Mouse (Mus musculus) limb, embryonic 13.5 days (tissue): Measurements from ENCODE around the gene Gm14548. TPM values are rescaled to one million over a fixed set of nuclear protein-coding genes. Genes with fewer than 3 reads are reported as not detected.
"Not testable (repeated sequence)": the region's sequence is repeated elsewhere in the genome, so short reads cannot be mapped to it uniquely, and the experiment has no call there.

Source experiments
- ATAC-seq: fragments of 200-750 bp; cut with Nextera tagmentation; 2 replicates; pipeline ENCODE4 v1.8.0; 2017; ENCODE audit warnings: low read depth, moderate number of reproducible peaks, moderate TSS enrichment; ENCODE audit not compliant: low FRiP score
- H3K27ac ChIP-seq: fragments of 300-500 bp; sonication (generic); 2 replicates; pipeline ENCODE4 v1.5.1; 2015; ENCODE audit warnings: inconsistent platforms, mild to moderate bottlenecking, moderate library complexity
- H3K27me3 ChIP-seq: fragments of 300-500 bp; sonication (generic); 2 replicates; pipeline ENCODE4 v1.6.1; 2015; ENCODE audit warnings: mild to moderate bottlenecking, inconsistent platforms
- H3K36me3 ChIP-seq: fragments of 300-500 bp; sonication (generic); 2 replicates; pipeline ENCODE4 v1.6.1; 2015; ENCODE audit warnings: inconsistent platforms, mild to moderate bottlenecking, moderate library complexity
- H3K4me1 ChIP-seq: fragments of 300-500 bp; sonication (generic); 2 replicates; pipeline ENCODE4 v1.6.1; 2015; ENCODE audit warnings: inconsistent platforms
- H3K4me2 ChIP-seq: fragments of 300-500 bp; sonication (generic); replicated peaks from 2 replicates; pipeline ENCODE4 v1.6.1; 2015; ENCODE audit warnings: inconsistent platforms, mild to moderate bottlenecking, moderate library complexity
- H3K4me3 ChIP-seq: fragments of 300-500 bp; sonication (generic); 2 replicates; pipeline ENCODE4 v1.5.1; 2015; ENCODE audit warnings: moderate library complexity, mild to moderate bottlenecking, inconsistent platforms
- H3K9ac ChIP-seq: fragments of 300-500 bp; sonication (generic); 2 replicates; pipeline ENCODE4 v1.6.1; 2015; ENCODE audit warnings: mild to moderate bottlenecking, inconsistent platforms
- H3K9me3 ChIP-seq: fragments of 300-500 bp; sonication (generic); 2 replicates; pipeline ENCODE4 v1.6.1; 2016; ENCODE audit warnings: inconsistent platforms
- WGBS: fragments of 180-500 bp; shearing (Covaris S2); methylation state at CpG from one replicate; pipeline ENCODE4 v1.1.7; 2015; 5-methylcytosine and 5-hydroxymethylcytosine counted together
- polyA plus RNA-seq: library from polyadenylated mRNA; unstranded; fragments of >200 nt; fragmentation: Nextera tagmentation; extraction: Ambion mirVana; gene quantifications from 2 replicates; pipeline ENCODE4 v1.2.1, GENCODE M21; 2015

The Gm14548 gene
- polyA plus RNA-seq = not detected in 2 replicates

DNA sequence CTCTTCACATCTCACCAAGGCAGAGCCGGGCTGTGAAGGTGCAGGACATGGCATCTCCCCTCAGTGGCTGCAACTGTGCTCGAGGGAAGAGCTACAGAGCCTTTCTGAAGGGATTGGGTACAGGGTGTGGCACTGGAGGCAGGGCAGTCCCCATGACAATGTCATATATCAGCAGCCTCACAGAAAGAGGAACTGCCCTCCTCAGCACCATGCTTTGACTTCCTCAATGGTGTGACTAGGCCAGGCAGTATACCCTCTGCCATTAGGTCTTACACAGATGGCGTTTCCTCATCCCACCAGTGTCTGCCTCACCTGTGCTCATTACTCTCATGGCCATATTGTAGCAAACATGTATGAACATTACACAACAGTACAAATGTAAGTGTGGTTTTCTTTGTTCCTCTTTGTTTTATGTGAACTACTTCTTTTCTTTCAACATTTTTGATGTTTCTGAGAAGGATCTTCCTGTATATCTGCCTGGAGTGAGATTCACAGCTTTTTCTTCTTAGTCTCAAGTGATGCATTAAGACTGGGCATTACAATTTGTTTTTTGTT, at the start of gene Gm14548:
TSS of gene Gm14548 (minus strand) at position 85 of the 555 bp plus-strand sequence.
- H3K4me2 ChIP-seq, ATAC-seq, H3K4me3 ChIP-seq, H3K27me3 ChIP-seq, H3K9ac ChIP-seq, H3K27ac ChIP-seq, H3K4me1 ChIP-seq, H3K36me3 ChIP-seq, H3K9me3 ChIP-seq: not testable (repeated sequence)
- WGBS = 61% methylated on average over 3 of the region's 3 CpGs

DNA sequence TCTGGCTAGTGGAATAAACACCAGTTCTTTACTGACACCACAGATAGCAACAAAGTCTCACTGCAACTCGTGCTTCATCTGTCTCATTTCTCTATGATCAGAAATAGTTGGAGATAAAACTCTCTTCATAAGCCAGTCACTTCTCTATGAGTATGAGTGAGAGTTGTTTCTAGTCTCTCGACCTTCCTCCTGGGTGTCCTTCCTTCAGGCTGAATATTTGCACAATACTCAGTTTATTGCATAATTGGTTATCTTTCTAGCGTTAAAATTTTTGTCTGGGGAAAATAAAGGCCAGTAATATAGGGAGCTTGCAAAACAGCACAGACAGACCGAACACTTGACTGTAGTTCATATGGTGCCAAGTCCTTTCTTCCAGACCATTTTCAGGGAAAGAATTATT, 48.2 kb upstream of the Gm14548 start:
- no peak overlapping the region for H3K27ac ChIP-seq
- no peak overlapping the region for H3K4me2 ChIP-seq
- no peaks in the 10 kb centered on the region for H3K36me3 ChIP-seq
- no peak overlapping the region for H3K9ac ChIP-seq
- WGBS = 69% methylated on average over 4 of the region's 4 CpGs
- no peak for ATAC-seq
- no peaks in the 10 kb centered on the region for H3K27me3 ChIP-seq
- no peak overlapping the region for H3K4me3 ChIP-seq
- no peaks in the 10 kb centered on the region for H3K4me1 ChIP-seq
- no peaks in the 10 kb centered on the region for H3K9me3 ChIP-seq

DNA sequence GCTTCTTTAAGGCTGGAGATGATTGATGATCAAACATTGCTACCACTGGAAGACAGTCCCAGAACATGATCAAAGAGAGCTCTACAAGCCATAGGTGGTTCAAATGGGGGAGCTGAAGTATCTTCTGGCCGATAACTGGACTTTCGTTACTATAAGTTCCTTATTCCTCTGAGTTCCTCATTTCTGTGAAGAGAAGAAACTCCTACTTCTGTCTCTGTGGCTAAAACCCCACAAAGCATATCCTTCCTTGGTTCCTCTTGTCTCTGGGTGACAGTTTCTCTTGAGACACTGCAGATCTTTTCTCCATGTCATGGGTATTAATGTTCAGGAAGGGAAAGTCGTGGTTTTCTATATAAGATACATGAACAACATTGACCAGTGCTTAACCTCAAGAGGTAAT, 43.0 kb upstream of the Gm14548 start:
- 77% methylated on average over 3 of the region's 3 CpGs for WGBS
- no peaks in the 10 kb centered on the region for H3K9me3 ChIP-seq
- H3K36me3 ChIP-seq = no peaks in the 10 kb centered on the region
- H3K4me1 ChIP-seq = no peaks in the 10 kb centered on the region
- H3K27me3 ChIP-seq = no peaks in the 10 kb centered on the region
- no peak overlapping the region for H3K9ac ChIP-seq
- no peak for ATAC-seq
- no peak overlapping the region for H3K4me3 ChIP-seq
- H3K27ac ChIP-seq = no peak overlapping the region
- H3K4me2 ChIP-seq = no peak overlapping the region

- no peaks in the 10 kb centered on the region for H3K27me3 ChIP-seq
- no peak for ATAC-seq
- WGBS = 65% methylated on average over 1 of the region's 1 CpGs
These were observed 42.1 kb upstream of the Gm14548 start for GRCm38 (mm10) chr7:3939866-3940525.

GRCm38 (mm10) chr7:3935473-3935872, 37.6 kb upstream of the Gm14548 start:
- not testable (repeated sequence) for H3K4me3 ChIP-seq, H3K36me3 ChIP-seq, H3K4me1 ChIP-seq, H3K9ac ChIP-seq, H3K27me3 ChIP-seq, H3K9me3 ChIP-seq, H3K4me2 ChIP-seq, H3K27ac ChIP-seq, ATAC-seq

More at GRCm38 (mm10) chr7:3939866-3940525, 42.1 kb upstream of the Gm14548 start:
- Histone ChIP-seq H3K9ac (no peak overlapping the region), H3K4me1 (no peaks in the 10 kb centered on the region), H3K27ac (no peak overlapping the region), H3K9me3 (no peaks in the 10 kb centered on the region), H3K4me3 (no peak overlapping the region), H3K36me3 (no peaks in the 10 kb centered on the region), H3K4me2 (no peak overlapping the region)

DNA sequence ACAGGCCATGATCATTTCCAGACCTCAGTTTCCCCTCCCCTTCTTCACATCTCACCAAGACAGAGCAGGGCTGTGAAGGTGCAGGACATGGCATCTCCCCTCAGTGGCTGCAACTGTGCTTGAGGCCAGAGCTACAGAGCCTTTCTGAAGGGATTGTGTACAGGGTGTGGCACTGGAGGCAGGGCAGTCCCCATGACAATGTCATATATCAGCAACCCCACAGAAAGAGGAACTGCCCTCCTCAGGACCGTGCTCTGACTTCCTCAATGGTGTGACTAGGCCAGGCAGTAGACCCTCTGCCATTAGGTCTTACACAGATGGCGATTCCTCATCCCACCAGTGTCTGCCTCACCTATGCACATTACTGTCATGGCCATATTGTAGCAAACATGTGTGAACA, 17.5 kb upstream of the Gm14548 start, which contains the start of gene Lilra6:
TSS of gene Lilra6 (minus strand) at position 117 of the 400 bp plus-strand sequence.
- H3K9me3 ChIP-seq, H3K4me2 ChIP-seq, H3K27ac ChIP-seq, H3K36me3 ChIP-seq, H3K4me3 ChIP-seq, H3K27me3 ChIP-seq, ATAC-seq, H3K9ac ChIP-seq, H3K4me1 ChIP-seq: not testable (repeated sequence)
- 69% methylated on average over 2 of the region's 2 CpGs for WGBS

DNA sequence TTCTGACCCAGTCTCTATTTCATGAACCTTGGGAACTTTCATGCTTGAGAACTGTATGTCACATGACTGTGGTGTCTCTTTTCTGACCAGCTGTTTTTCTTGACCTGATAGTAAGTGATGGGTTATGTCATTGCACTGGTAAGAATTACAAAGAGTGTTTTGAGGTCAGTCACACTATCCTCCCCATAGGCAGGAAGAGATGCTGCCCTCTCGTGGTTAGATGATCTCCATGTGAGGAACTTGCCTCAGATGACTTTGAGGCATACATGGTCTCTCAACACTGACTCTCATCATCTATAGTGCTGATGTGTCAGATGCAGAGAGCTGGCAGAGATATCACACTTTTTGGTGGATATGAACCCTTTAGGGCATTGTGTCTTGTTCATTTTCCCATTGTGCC, 5.8 kb upstream of the Gm14548 start:
- no peak overlapping the region for H3K4me2 ChIP-seq
- no peaks in the 10 kb centered on the region for H3K27me3 ChIP-seq
- H3K4me3 ChIP-seq = no peak overlapping the region
- no peaks in the 10 kb centered on the region for H3K36me3 ChIP-seq
- no peak overlapping the region for H3K9ac ChIP-seq
- 24% methylated on average over 1 of the region's 1 CpGs for WGBS
- H3K27ac ChIP-seq = no peak overlapping the region
- no peaks in the 10 kb centered on the region for H3K9me3 ChIP-seq
- H3K4me1 ChIP-seq = no peaks in the 10 kb centered on the region
- ATAC-seq = no peak

- ATAC-seq, H3K27ac ChIP-seq, H3K27me3 ChIP-seq, H3K9me3 ChIP-seq, H3K4me1 ChIP-seq, H3K36me3 ChIP-seq, H3K9ac ChIP-seq, H3K4me2 ChIP-seq, H3K4me3 ChIP-seq: not testable (repeated sequence)
- WGBS = no CpG with 5 or more reads among the region's 1 CpGs
These were observed 22.9 kb downstream of the Gm14548 start for GRCm38 (mm10) chr7:3875032-3875431.

DNA sequence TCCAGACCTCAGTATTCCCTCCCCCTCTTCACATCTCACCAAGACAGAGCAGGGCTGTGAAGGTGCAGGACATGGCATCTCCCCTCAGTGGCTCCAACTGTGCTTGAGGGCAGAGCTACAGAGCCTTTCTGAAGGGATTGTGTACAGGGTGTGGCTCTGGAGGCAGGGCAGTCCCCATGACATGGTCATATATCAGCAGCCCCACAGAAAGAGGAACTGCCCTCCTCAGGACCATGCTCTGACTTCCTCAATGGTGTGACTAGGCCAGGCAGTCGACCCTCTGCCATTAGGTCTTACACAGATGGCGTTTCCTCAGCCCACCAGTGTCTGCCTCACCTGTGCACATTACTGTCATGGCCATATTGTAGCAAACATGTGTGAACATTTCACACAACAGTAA, 53.0 kb downstream of the Gm14548 start, which contains the start of gene Pira2:
TSS of gene Pira2 (minus strand) at position 101 of the 400 bp plus-strand sequence.
- H3K4me3 ChIP-seq, H3K27ac ChIP-seq, H3K36me3 ChIP-seq, H3K4me2 ChIP-seq, H3K9me3 ChIP-seq, ATAC-seq, H3K4me1 ChIP-seq, H3K9ac ChIP-seq, H3K27me3 ChIP-seq: not testable (repeated sequence)
- WGBS = no CpG with 5 or more reads among the region's 2 CpGs

- not testable (repeated sequence) for H3K4me1 ChIP-seq, H3K4me3 ChIP-seq, H3K9me3 ChIP-seq, H3K9ac ChIP-seq, H3K36me3 ChIP-seq, H3K27ac ChIP-seq, H3K27me3 ChIP-seq, H3K4me2 ChIP-seq, ATAC-seq
- WGBS = no CpG with 5 or more reads among the region's 1 CpGs
These were observed 60.1 kb downstream of the Gm14548 start for GRCm38 (mm10) chr7:3837854-3838253.

Other genes with a start within 250 kb of the Gm14548 start
- gene Leng1, start 232.3 kb downstream of the Gm14548 start, polyA plus RNA-seq = 19.0 and 20.3 TPM in 2 replicates
- 5.7 and 6.2 TPM in 2 replicates for gene Tmc4, start 220.6 kb downstream of the Gm14548 start, polyA plus RNA-seq
- 268 and 271 TPM in 2 replicates for gene Tsen34, start 205.3 kb downstream of the Gm14548 start, polyA plus RNA-seq
- 64.4 and 67.6 TPM in 2 replicates for gene Mboat7, start 204.6 kb downstream of the Gm14548 start, polyA plus RNA-seq
- 1,498 and 1,524 TPM in 2 replicates for gene Rps9, start 194.1 kb downstream of the Gm14548 start, polyA plus RNA-seq
- gene Pirb, start 177.7 kb downstream of the Gm14548 start, polyA plus RNA-seq = 0.37 and 0.46 TPM in 2 replicates
- gene Gm15448, start 72.4 kb downstream of the Gm14548 start, polyA plus RNA-seq = not detected in 2 replicates
- gene Pira2, start 53.1 kb downstream of the Gm14548 start, polyA plus RNA-seq = 0.08 and 0.14 TPM in 2 replicates
- gene Lilra6, start 17.4 kb upstream of the Gm14548 start, polyA plus RNA-seq = 0.06 TPM in 1 of 2 replicates, not detected in the other
- gene Lair1, start 165.1 kb upstream of the Gm14548 start, polyA plus RNA-seq = 0.52 and 1.3 TPM in 2 replicates
- gene Ttyh1, start 221.3 kb upstream of the Gm14548 start, polyA plus RNA-seq = 2.0 and 2.3 TPM in 2 replicates
- 59.1 and 64.4 TPM in 2 replicates for gene Leng8, start 238.9 kb upstream of the Gm14548 start, polyA plus RNA-seq